Mouse (Mus musculus) gastrocnemius, postnatal 14 days (tissue): ENCODE data around the gene Elp5. TPM values are rescaled to one million over a fixed set of nuclear protein-coding genes. Genes with fewer than 3 reads are reported as not detected.

ENCODE experiments used
- DNase-seq: peaks from one replicate; pipeline ENCODE4 v3.0.0; 2021; ENCODE audit warnings: mixed read lengths
- intact Hi-C: fragments of 180-260 bp; cut with DNase I; formaldehyde crosslinking; loops from one replicate; pipeline ENCODE4 v1.15.1; 2025; ENCODE audit warnings: low total_unique reads
- total RNA-seq, 2 experiments: library from RNA; stranded (reverse); gene quantifications; 2 replicates each; pipeline ENCODE4 v1.2.3; 2021

The Elp5 gene
- total RNA-seq, 2 experiments from 2014 or later = 43.0 to 52.9 TPM

- peak; percentile 98 for DNase-seq
- intact Hi-C loops = no loop called here
These were observed 13.2 kb upstream of the Elp5 start, which contains the start of gene Phf23 for GRCm38 (mm10) chr11:69995391-69995960. Gene Phf23 (plus strand): TSS chr11:69995777.

- DNase-seq = no peak
- intact Hi-C loops = no loop called here
These were observed 12.2 kb upstream of the Elp5 start for GRCm38 (mm10) chr11:69994401-69995090.

GRCm38 (mm10) chr11:69992932-69993331 is 10.6 kb upstream of the Elp5 start:
- DNase-seq = no peak
- intact Hi-C loops = no loop called here

- intact Hi-C loops = no loop called here
These were observed 10.1 kb upstream of the Elp5 start for GRCm38 (mm10) chr11:69992396-69992795.

GRCm38 (mm10) chr11:69991711-69992110 is 9.4 kb upstream of the Elp5 start:
- intact Hi-C loops = no loop called here

More at GRCm38 (mm10) chr11:69992396-69992795, 10.1 kb upstream of the Elp5 start:
- DNase-seq = no peak

GRCm38 (mm10) chr11:69990850-69991691 is 8.8 kb upstream of the Elp5 start, which contains the start of gene Gabarap:
Gene Gabarap (plus strand): TSS chr11:69991143.
- peak; percentile 97 for DNase-seq
- intact Hi-C loops = no loop called here

More at GRCm38 (mm10) chr11:69991711-69992110, 9.4 kb upstream of the Elp5 start:
- no peak for DNase-seq

GRCm38 (mm10) chr11:69989949-69990348 is 7.6 kb upstream of the Elp5 start:
- intact Hi-C loops = no loop called here
- DNase-seq = no peak

- DNase-seq = no peak
- intact Hi-C loops = no loop called here
These were observed 2.1 kb upstream of the Elp5 start for GRCm38 (mm10) chr11:69984431-69984830.

GRCm38 (mm10) chr11:69983377-69983776 is 1.1 kb upstream of the Elp5 start:
- DNase-seq = peak; percentile 52
- intact Hi-C loops = no loop called here

- intact Hi-C loops = no loop called here
- peak; percentile 66 for DNase-seq
These were observed 560 bp upstream of the Elp5 start for GRCm38 (mm10) chr11:69982877-69983276.

- intact Hi-C loops = no loop called here
- no peak for DNase-seq
These were observed 1.1 kb downstream of the Elp5 start, which contains the start of gene Ctdnep1 for GRCm38 (mm10) chr11:69981141-69981762. Gene Ctdnep1 (plus strand): TSS chr11:69981156.

GRCm38 (mm10) chr11:69980196-69981140 is 1.8 kb downstream of the Elp5 start:
- intact Hi-C loops = no loop called here
- peak; percentile 92 for DNase-seq

- intact Hi-C loops = no loop called here
- no peak for DNase-seq
These were observed 2.5 kb downstream of the Elp5 start for GRCm38 (mm10) chr11:69979827-69980195.

GRCm38 (mm10) chr11:69976271-69976670 is 6.0 kb downstream of the Elp5 start:
- intact Hi-C loops = no loop called here
- DNase-seq = no peak

GRCm38 (mm10) chr11:69974907-69975306 is 7.4 kb downstream of the Elp5 start:
- intact Hi-C loops = no loop called here
- no peak for DNase-seq

- intact Hi-C loops = no loop called here
- no peak for DNase-seq
These were observed 11.5 kb downstream of the Elp5 start for GRCm38 (mm10) chr11:69970775-69971174.

- intact Hi-C loops = no loop called here
- DNase-seq = no peak
These were observed 12.1 kb downstream of the Elp5 start for GRCm38 (mm10) chr11:69970222-69970621.

GRCm38 (mm10) chr11:69968793-69969192 is 13.5 kb downstream of the Elp5 start:
- no peak for DNase-seq
- intact Hi-C loops = no loop called here
